Mouse (Mus musculus) mouse trophoblast stem cell (cell line): Measurements from ENCODE around the gene Stambp.

Source experiments
- in situ Hi-C, 2 experiments: fragments of 300-500 bp; cut with MseI, MboI; formaldehyde crosslinking; loops; 2 replicates in 1 of 2; 3 replicates in 1 of 2; pipeline ENCODE4 v1.15.1; 2025

Stambp gene

GRCm38 (mm10) chr6:83501524-83502310 lies 70.8 kb downstream of the Stambp start:
- in situ Hi-C loops, result no loop called here

DNA sequence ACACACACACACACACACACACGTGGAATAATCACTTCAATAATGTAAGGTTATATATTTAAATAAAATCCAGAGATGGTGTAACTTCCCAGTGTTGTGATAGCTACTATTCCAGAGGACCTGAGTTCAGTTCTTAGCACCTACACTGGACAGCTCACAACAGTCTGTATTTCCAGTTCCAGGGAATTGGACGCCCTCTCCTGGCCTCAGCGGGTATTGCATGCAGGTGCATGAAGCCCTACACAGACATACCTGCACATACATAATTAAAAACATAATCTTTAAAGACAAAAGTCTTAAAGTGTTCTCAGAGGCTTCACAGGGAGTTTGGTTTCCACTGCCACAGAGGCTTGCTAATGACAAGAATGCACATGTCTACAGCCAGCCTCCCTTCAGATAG lies 72.1 kb downstream of the Stambp start:
- in situ Hi-C loops, result no loop called here

DNA sequence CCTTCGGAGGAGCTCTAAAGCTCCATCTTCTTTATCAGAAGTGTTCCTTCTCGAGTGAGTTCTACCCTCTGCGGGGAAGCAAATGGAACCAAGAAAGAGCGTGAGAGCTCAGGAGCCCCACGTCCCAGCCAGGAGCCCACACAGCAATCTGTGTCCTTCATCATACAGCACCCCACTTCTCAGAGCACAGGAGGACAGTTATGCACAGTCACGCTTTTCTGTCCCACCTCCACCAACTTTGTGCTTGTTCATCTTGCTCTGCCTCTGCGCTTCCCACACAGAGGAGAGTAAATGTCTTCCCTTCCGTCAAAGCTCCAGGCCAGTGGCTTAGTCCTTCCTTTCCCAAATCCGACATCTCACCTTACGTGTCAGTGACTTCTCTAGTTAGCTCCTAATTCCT lies 73.5 kb downstream of the Stambp start:
- in situ Hi-C loops, result no loop called here

GRCm38 (mm10) chr6:83496753-83497710 lies 75.5 kb downstream of the Stambp start:
- in situ Hi-C loops, result no loop called here

GRCm38 (mm10) chr6:83496009-83496752 lies 76.3 kb downstream of the Stambp start:
- in situ Hi-C loops, result no loop called here
